8 mouse cellular contexts compared by ENCODE assay signal in the genomic region with DNA sequence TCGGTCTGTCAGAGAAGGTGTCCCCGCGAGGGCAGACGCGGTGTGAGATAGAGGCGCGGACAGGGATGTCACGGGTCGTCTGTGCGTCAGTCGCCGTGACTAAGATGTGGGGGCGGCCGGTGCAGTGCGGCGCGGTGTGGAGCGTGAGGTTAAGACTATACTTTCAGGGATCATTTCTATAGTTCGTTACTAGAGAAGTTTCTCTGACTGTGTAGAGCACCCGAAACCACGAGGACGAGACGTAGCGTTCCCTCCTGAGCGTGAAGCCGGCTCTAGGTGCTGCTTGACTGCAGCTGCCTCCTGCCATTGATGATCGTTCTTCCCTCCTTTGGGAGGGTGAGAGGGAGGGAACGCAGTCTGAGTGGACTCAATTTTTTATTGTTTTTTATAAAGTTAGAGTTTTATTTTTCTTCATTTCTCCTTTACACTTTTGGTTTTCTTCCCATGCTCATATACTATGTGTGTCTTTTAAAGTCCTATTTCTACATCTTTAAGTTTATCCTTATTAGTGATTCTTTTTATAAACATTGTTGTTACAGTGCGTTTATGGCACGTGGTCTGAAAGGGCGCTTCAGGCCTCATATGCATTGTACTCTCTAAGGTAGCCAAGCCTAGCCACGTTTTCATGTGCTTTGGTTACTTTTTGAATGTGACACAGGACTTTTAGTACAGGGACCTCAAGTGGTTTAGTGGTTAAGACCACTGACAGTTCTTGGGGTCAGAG. TPM values are rescaled to one million over a fixed set of nuclear protein-coding genes. Genes with fewer than 3 reads are reported as not detected.
DNase-seq lines count a peak whose midpoint lies in the region; ATAC-seq and TF ChIP-seq lines count a peak whose summit lies in the region.
"Not testable (repeated sequence)": the region's sequence is repeated elsewhere in the genome, so short reads cannot be mapped to it uniquely, and the experiment has no call there.

No protein-coding gene starts in this region.

- peak; percentile 96 for ATAC-seq in embryonic facial prominence, embryonic 13.5 days (ENCODE audit: insufficient number of reproducible peaks, insufficient read depth, low FRiP score, low TSS enrichment, low read depth)
- ATAC-seq in limb, embryonic 13.5 days (ENCODE audit: low FRiP score, low read depth) = peak; percentile 95
- ATAC-seq in midbrain, embryonic 12.5 days (ENCODE audit: low FRiP score, low read depth) = peak; percentile 96

- peaks cover 12% of the 10 kb centered on the region for H3K4me1 ChIP-seq in embryonic facial prominence, embryonic 13.5 days
- H3K4me1 ChIP-seq in heart, embryonic 10.5 days = peaks cover 15% of the 10 kb centered on the region
- H3K4me1 ChIP-seq in kidney, adult 2 months (ENCODE audit: control insufficient read depth, insufficient read depth, low read length); midbrain, embryonic 12.5 days: not testable (repeated sequence)
- H3K4me1 ChIP-seq in limb, embryonic 13.5 days = peaks cover 15% of the 10 kb centered on the region

- WGBS in embryonic facial prominence, embryonic 13.5 days = under 1% methylated on average over 6 of the region's 32 CpGs
- 0% methylated on average over 6 of the region's 32 CpGs for WGBS in heart, embryonic 10.5 days
- WGBS in kidney, adult 2 months = 0% methylated on average over 6 of the region's 32 CpGs
- WGBS in limb, embryonic 13.5 days = under 1% methylated on average over 7 of the region's 32 CpGs
- WGBS in midbrain, embryonic 12.5 days = 0% methylated on average over 5 of the region's 32 CpGs

- H3K36me3 ChIP-seq in embryonic facial prominence, embryonic 13.5 days; heart, embryonic 10.5 days; kidney, adult 2 months (ENCODE audit: control insufficient read depth, insufficient read depth, low read length); limb, embryonic 13.5 days; midbrain, embryonic 12.5 days: not testable (repeated sequence)

- peak overlapping the region; percentile 59; the same call in 1 of the 2 replicates for H3K4me2 ChIP-seq in embryonic facial prominence, embryonic 13.5 days
- not testable (repeated sequence) for H3K4me2 ChIP-seq in limb, embryonic 13.5 days (replicated peaks)
- 0 out of 2 replicates have a peak overlapping the region, but pooled peaks have one; percentile 59 for H3K4me2 ChIP-seq in midbrain, embryonic 12.5 days (replicated peaks)

- not testable (repeated sequence) for H3K4me3 ChIP-seq in embryonic facial prominence, embryonic 13.5 days; heart, embryonic 10.5 days; kidney, adult 2 months (ENCODE audit: insufficient read depth, low read depth, low read length); limb, embryonic 13.5 days; midbrain, embryonic 12.5 days

- peak; percentile 99 for DNase-seq in 416B (ENCODE audit: low read depth)
- DNase-seq in adrenal gland, postnatal 36 days = peak; percentile 46 to 49
- DNase-seq in heart, embryonic 10.5 days (ENCODE audit: low spot score) = peak; percentile 92
- DNase-seq in kidney, adult 2 months = peak; percentile 65
- peak; percentile 40 to 49 for DNase-seq in right cerebral cortex, postnatal 36 days (ENCODE audit: low spot score in 2 of 2)

- not testable (repeated sequence) for TF ChIP-seq CTCF in kidney, adult 2 months (conservative IDR thresholded peaks at IDR 0.05; ENCODE audit: insufficient read depth, insufficient read length, low read depth, low read length)

- not testable (repeated sequence) for H3K9me3 ChIP-seq in embryonic facial prominence, embryonic 13.5 days; heart, embryonic 10.5 days; limb, embryonic 13.5 days; midbrain, embryonic 12.5 days

- 0 out of 2 replicates have a peak overlapping the region, but pooled peaks have one; percentile 49 for H3K9ac ChIP-seq in embryonic facial prominence, embryonic 13.5 days
- H3K9ac ChIP-seq in limb, embryonic 13.5 days; midbrain, embryonic 12.5 days (replicated peaks): not testable (repeated sequence)

- not testable (repeated sequence) for H3K27me3 ChIP-seq in embryonic facial prominence, embryonic 13.5 days; heart, embryonic 10.5 days (ENCODE audit: insufficient read depth, poor library complexity, severe bottlenecking); kidney, adult 2 months (replicated peaks; ENCODE audit: control insufficient read depth, insufficient read depth, low read length); limb, embryonic 13.5 days; midbrain, embryonic 12.5 days

- H3K27ac ChIP-seq in embryonic facial prominence, embryonic 13.5 days = peak overlapping the region; percentile 69
- peak overlapping the region; percentile 79; the same call in 1 of the 2 replicates for H3K27ac ChIP-seq in heart, embryonic 10.5 days
- peak overlapping the region; percentile 47; the same call in 1 of the 2 replicates for H3K27ac ChIP-seq in kidney, adult 2 months (ENCODE audit: insufficient read depth, low read depth, low read length)
- peak overlapping the region; percentile 67 for H3K27ac ChIP-seq in limb, embryonic 13.5 days
- peak overlapping the region; percentile 63 for H3K27ac ChIP-seq in midbrain, embryonic 12.5 days (replicated peaks)

- not testable (repeated sequence) for TF ChIP-seq POLR2A in kidney, adult 2 months (IDR thresholded peaks at IDR 0.05; ENCODE audit: low read depth, low read length)

RNA-seq across cellular contexts. Expression of gene Tex14, which starts 43.8 kb away (rescaled TPM):
- total RNA-seq in adrenal gland, postnatal 36 days (2021) = under 1 TPM; 0.36 to 0.95 TPM
- 0.04 and 0.26 TPM in 2 replicates for polyA plus RNA-seq in embryonic facial prominence, embryonic 13.5 days (2015; fragmentation: Nextera tagmentation; extraction: Ambion mirVana)
- 0.22 and 0.31 TPM in 2 replicates for polyA plus RNA-seq in heart, embryonic 10.5 days (2016; fragmentation: Nextera tagmentation; extraction: Ambion mirVana)
- 0.08 and 0.34 TPM in 2 replicates for polyA plus RNA-seq in kidney, adult 2 months (2012; rRNA removed)
- 0.93 and 1.3 TPM in 2 replicates for polyA plus RNA-seq in limb, embryonic 13.5 days (2015; fragmentation: Nextera tagmentation; extraction: Ambion mirVana)
- 0.60 TPM in 1 of 2 replicates, not detected in the other for polyA plus RNA-seq in midbrain, embryonic 12.5 days (2016; fragmentation: Nextera tagmentation; extraction: Ambion mirVana)

RNA-seq across cellular contexts. Expression of gene Rad51c, which starts 43.9 kb away (rescaled TPM):
- total RNA-seq in adrenal gland, postnatal 36 days (2021) = 1 to 10 TPM; 2.0 to 3.1 TPM
- polyA plus RNA-seq in embryonic facial prominence, embryonic 13.5 days (2015; fragmentation: Nextera tagmentation; extraction: Ambion mirVana) = 8.2 and 9.3 TPM in 2 replicates
- polyA plus RNA-seq in heart, embryonic 10.5 days (2016; fragmentation: Nextera tagmentation; extraction: Ambion mirVana) = 11.2 and 12.1 TPM in 2 replicates
- polyA plus RNA-seq in kidney, adult 2 months (2012; rRNA removed) = 0.46 and 0.77 TPM in 2 replicates
- 10.0 and 10.2 TPM in 2 replicates for polyA plus RNA-seq in limb, embryonic 13.5 days (2015; fragmentation: Nextera tagmentation; extraction: Ambion mirVana)
- 9.8 and 12.0 TPM in 2 replicates for polyA plus RNA-seq in midbrain, embryonic 12.5 days (2016; fragmentation: Nextera tagmentation; extraction: Ambion mirVana)

Comparison
In these comparisons a context has a peak if more than half of its experiments do, and no peak if none do; other contexts are left out.
1. DNase-seq: peak in every context shown above with its lines; median percentile 99 in 416B; 92 in heart, embryonic 10.5 days; 65 in kidney, adult 2 months; 48 in adrenal gland, postnatal 36 days; 44 in right cerebral cortex, postnatal 36 days.